Mouse (Mus musculus) heart, embryonic 16.5 days (tissue): Measurements from ENCODE around the gene Fgb. TPM values are rescaled to one million over a fixed set of nuclear protein-coding genes. Genes with fewer than 3 reads are reported as not detected.

Source experiments
- ATAC-seq: fragments of 200-750 bp; cut with Nextera tagmentation; replicated peaks from 2 replicates; pipeline ENCODE4 v1.8.0; 2017; ENCODE audit warnings: moderate number of reproducible peaks; ENCODE audit not compliant: insufficient read depth, low FRiP score; ENCODE audit errors: extremely low read depth
- H3K27ac ChIP-seq: fragments of 300-500 bp; sonication (generic); 2 replicates; pipeline ENCODE4 v1.5.1; 2014; ENCODE audit warnings: mild to moderate bottlenecking, low read length, control low read depth, moderate library complexity
- H3K27me3 ChIP-seq: fragments of 300-500 bp; sonication (generic); 2 replicates; pipeline ENCODE4 v1.6.1; 2014; ENCODE audit warnings: low read length, mixed read lengths; ENCODE audit not compliant: control insufficient read depth, insufficient read depth
- H3K36me3 ChIP-seq: fragments of 300-500 bp; sonication (generic); 2 replicates; pipeline ENCODE4 v1.6.1; 2014; ENCODE audit not compliant: control insufficient read depth, insufficient read depth
- H3K4me1 ChIP-seq: fragments of 300-500 bp; sonication (generic); 2 replicates; pipeline ENCODE4 v1.6.1; 2014; ENCODE audit warnings: low read length, mixed read lengths; ENCODE audit not compliant: control insufficient read depth, insufficient read depth
- H3K4me2 ChIP-seq: fragments of 300-500 bp; sonication (generic); 2 replicates; pipeline ENCODE4 v1.6.1; 2014; ENCODE audit warnings: low read depth, mild to moderate bottlenecking, control low read depth, low read length
- H3K4me3 ChIP-seq: fragments of 300-500 bp; sonication (generic); 2 replicates; pipeline ENCODE4 v1.5.1; 2014; ENCODE audit warnings: mild to moderate bottlenecking, control low read depth, low read length
- H3K9ac ChIP-seq: fragments of 300-500 bp; sonication (generic); 2 replicates; pipeline ENCODE4 v1.6.1; 2014; ENCODE audit warnings: low read length, control low read depth
- H3K9me3 ChIP-seq: fragments of 300-500 bp; sonication (generic); replicated peaks from 2 replicates; pipeline ENCODE4 v1.6.1; 2016; ENCODE audit warnings: low read length; ENCODE audit not compliant: control insufficient read depth
- WGBS: fragments of 180-500 bp; shearing (Covaris S2); extraction: QIAGEN DNeasy Blood & Tissue Kit; methylation state at CpG from one replicate; pipeline ENCODE4 v1.1.7; 2014; 5-methylcytosine and 5-hydroxymethylcytosine counted together
- polyA plus RNA-seq: library from polyadenylated mRNA; unstranded; fragments of >200 nt; fragmentation: Nextera tagmentation; extraction: Ambion mirVana; gene quantifications from 2 replicates; pipeline ENCODE4 v1.2.1, GENCODE M21; 2015

Gene Fgb
- polyA plus RNA-seq, 1 experiment from 2014 or later: 0.34 TPM

DNA sequence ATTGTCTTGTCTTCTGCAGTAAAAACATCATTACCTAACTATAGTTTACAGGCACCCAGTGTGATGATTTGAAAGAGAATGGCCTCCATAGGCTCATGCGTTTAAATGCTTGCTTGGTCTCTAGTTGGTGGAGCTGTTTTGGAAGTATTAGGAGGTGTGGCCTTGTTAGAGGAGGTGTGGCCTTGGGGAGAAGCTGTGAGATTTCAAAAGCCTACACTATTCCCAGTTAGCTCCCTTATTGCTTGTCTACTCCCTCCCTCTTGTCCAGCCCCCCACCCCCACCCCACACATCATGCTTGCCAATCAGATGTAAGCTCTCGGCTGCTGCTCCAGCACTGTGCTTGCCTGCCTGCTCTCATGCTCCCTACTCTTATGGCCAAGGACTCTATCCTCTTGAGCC is 7.4 kb upstream of the Fgb start:
- 93% methylated on average over 2 of the region's 2 CpGs for WGBS
- Histone ChIP-seq H3K27ac (no peak overlapping the region), H3K36me3 (peaks cover 36% of the 10 kb centered on the region), H3K27me3 (no peaks in the 10 kb centered on the region), H3K9me3 (no peaks in the 10 kb centered on the region), H3K9ac (no peak overlapping the region), H3K4me3 (no peak overlapping the region), H3K4me1 (peaks cover 9% of the 10 kb centered on the region), H3K4me2 (no peak overlapping the region)
- no peak for ATAC-seq

DNA sequence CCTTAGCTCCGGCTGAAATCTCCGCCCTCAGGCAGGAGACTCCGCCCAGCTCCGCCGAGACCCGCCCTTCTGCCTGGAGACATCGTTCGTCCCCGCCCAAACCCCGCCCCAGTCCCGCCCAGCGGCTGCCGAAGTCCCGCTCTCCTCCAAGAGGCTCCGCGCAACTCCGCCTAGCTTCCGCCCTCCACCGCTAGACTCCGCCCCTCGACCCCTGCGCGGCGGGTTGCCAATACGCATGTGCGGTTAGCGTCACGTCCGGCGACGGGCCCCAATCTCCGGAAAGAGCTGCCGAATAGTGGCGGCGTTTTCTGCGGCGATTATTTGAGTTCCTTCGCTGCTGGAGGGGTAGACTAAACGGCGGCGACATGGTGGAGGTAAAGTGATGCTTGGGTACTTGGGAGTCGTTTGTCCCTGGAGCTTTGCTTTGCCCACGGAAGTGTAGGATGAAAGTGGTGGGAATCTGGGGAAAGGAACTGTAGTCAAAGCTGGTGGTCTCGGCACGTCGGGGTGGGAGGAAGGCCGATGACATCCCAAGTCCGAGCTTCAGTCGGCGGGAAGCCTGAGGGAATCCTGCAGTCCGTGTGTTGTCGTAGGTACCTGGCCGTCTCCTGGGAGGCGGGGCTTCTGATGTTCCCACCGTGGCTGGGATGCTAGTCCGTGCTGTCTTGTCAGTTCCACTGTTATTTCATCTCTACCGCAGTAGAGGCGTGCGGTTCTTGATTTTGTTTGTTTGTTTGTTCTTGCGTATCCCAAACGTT is 5.8 kb upstream of the Fgb start, which contains the start of gene Plrg1:
Gene Plrg1 (plus strand): TSS at position 242 of the 758 bp plus-strand sequence.
- H3K36me3 ChIP-seq: peaks cover 22% of the 10 kb centered on the region
- peak within 1 kb of the TSS; percentile 88 for H3K4me3 ChIP-seq
- 0% methylated on average over 61 of the region's 61 CpGs for WGBS
- peak within 1 kb of the TSS; percentile 95 for H3K4me2 ChIP-seq
- no peaks in the 10 kb centered on the region for H3K27me3 ChIP-seq
- ATAC-seq: peak; percentile 100
- peak within 1 kb of the TSS; percentile 91 for H3K9ac ChIP-seq
- H3K9me3 ChIP-seq: no peaks in the 10 kb centered on the region
- H3K27ac ChIP-seq: peak within 1 kb of the TSS; percentile 73
- H3K4me1 ChIP-seq: peaks cover 9% of the 10 kb centered on the region

DNA sequence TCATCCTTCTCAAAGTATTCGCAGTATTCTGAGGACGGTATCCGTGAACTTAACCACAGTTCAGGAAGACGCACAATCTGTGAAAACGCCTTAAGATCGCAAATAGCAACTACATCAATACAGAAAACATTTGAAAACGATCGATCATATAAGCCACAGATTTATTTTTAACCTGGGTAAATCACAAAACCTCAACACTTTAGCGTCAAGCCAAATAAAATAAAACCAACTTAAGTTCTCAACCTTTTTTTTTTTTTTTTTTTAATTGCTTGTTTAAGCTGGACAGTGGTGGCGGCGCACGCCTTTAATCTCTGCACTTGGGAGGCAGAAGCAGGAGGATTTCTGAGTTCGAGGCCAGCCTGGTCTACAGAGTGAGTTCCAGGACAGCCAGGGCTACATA is 5.1 kb upstream of the Fgb start:
- Histone ChIP-seq H3K27me3 (no peaks in the 10 kb centered on the region), H3K4me2 (peak overlapping the region; percentile 55), H3K9me3 (no peaks in the 10 kb centered on the region), H3K27ac (no peak overlapping the region), H3K9ac (no peak overlapping the region), H3K4me1 (peaks cover 9% of the 10 kb centered on the region), H3K4me3 (peak overlapping the region; percentile 47), H3K36me3 (peaks cover 16% of the 10 kb centered on the region)
- ATAC-seq: no peak
- 22% methylated on average over 13 of the region's 13 CpGs for WGBS

- WGBS: 24% methylated on average over 10 of the region's 10 CpGs
- no peak for ATAC-seq
- no peak overlapping the region for H3K4me2 ChIP-seq
- no peaks in the 10 kb centered on the region for H3K27me3 ChIP-seq
- H3K36me3 ChIP-seq: peaks cover 7% of the 10 kb centered on the region
- no peak overlapping the region for H3K27ac ChIP-seq
- no peak overlapping the region for H3K9ac ChIP-seq
- peaks cover 9% of the 10 kb centered on the region for H3K4me1 ChIP-seq
- H3K4me3 ChIP-seq: no peak overlapping the region
- H3K9me3 ChIP-seq: no peaks in the 10 kb centered on the region
Observed at GRCm38 (mm10) chr3:83053758-83054157, 4.1 kb upstream of the Fgb start.

DNA sequence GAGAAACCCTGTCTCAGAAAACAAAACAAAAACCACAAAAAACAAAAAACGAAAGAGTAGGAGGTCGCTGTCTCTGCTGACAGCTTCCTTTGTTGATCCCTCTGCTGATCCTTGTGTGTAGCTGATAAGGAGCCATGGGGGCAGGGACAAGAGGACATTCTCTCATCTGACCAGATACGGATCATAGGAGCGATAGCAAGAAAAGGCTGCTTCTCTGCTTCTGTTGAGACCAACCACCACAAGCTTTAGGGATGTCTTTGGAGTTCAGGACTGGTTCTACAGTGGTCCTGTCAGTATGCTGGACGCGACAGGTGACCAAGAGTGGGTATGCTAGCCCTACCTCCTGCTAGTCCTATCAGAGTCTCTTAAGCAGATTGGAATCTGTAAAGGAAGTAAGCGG is 3.5 kb upstream of the Fgb start:
- no peaks in the 10 kb centered on the region for H3K9me3 ChIP-seq
- no peak for ATAC-seq
- H3K4me1 ChIP-seq: peaks cover 9% of the 10 kb centered on the region
- H3K36me3 ChIP-seq: 0 out of 2 replicates have a peak, but pooled peaks cover 4% of the 10 kb centered on the region
- WGBS: 80% methylated on average over 7 of the region's 7 CpGs
- H3K27ac ChIP-seq: no peak overlapping the region
- no peak overlapping the region for H3K4me3 ChIP-seq
- H3K4me2 ChIP-seq: no peak overlapping the region
- H3K9ac ChIP-seq: no peak overlapping the region
- H3K27me3 ChIP-seq: no peaks in the 10 kb centered on the region

GRCm38 (mm10) chr3:83052102-83052501 is 2.4 kb upstream of the Fgb start:
- H3K36me3 ChIP-seq: 0 out of 2 replicates have a peak, but pooled peaks cover 3% of the 10 kb centered on the region
- H3K9me3 ChIP-seq: no peaks in the 10 kb centered on the region
- no peak for ATAC-seq
- no peak overlapping the region for H3K27ac ChIP-seq
- peaks cover 9% of the 10 kb centered on the region for H3K4me1 ChIP-seq
- no peak overlapping the region for H3K9ac ChIP-seq
- no peaks in the 10 kb centered on the region for H3K27me3 ChIP-seq
- no peak overlapping the region for H3K4me2 ChIP-seq
- WGBS: 73% methylated on average over 5 of the region's 5 CpGs
- H3K4me3 ChIP-seq: no peak overlapping the region

- no peak for ATAC-seq
Observed at GRCm38 (mm10) chr3:83050661-83051060, 998 bp upstream of the Fgb start.

DNA sequence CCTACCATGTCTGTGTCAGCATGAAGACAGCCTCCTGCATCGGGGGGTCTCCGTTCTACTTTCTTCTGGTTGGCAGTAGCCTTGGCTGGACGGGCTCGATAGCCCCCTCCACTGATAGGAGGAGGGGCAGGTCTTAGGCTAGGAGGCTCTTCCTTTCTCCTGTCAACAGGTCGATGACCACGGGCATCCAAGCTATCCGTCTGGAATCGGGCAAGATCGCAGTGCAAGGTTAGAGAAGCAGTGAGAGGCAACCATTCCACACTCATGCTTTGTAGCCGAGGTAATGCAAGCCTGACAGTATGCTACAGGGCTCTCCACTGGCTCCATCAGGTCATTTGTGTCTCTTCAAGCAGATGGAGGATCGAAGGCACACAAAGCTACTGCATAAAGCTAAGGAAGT is 3.0 kb downstream of the Fgb start:
- Histone ChIP-seq H3K27me3 (no peaks in the 10 kb centered on the region), H3K9ac (no peak overlapping the region), H3K4me1 (no peaks in the 10 kb centered on the region), H3K36me3 (no peaks in the 10 kb centered on the region), H3K4me2 (no peak overlapping the region), H3K9me3 (no peaks in the 10 kb centered on the region), H3K27ac (no peak overlapping the region), H3K4me3 (no peak overlapping the region)
- no peak for ATAC-seq
- 71% methylated on average over 11 of the region's 11 CpGs for WGBS

More at GRCm38 (mm10) chr3:83050661-83051060, 998 bp upstream of the Fgb start:
- H3K9ac ChIP-seq: no peak overlapping the region
- H3K27me3 ChIP-seq: no peaks in the 10 kb centered on the region
- H3K4me2 ChIP-seq: no peak overlapping the region
- no peaks in the 10 kb centered on the region for H3K9me3 ChIP-seq
- no peaks in the 10 kb centered on the region for H3K4me1 ChIP-seq
- H3K27ac ChIP-seq: no peak overlapping the region
- 63% methylated on average over 5 of the region's 5 CpGs for WGBS
- no peak overlapping the region for H3K4me3 ChIP-seq
- no peaks in the 10 kb centered on the region for H3K36me3 ChIP-seq

DNA sequence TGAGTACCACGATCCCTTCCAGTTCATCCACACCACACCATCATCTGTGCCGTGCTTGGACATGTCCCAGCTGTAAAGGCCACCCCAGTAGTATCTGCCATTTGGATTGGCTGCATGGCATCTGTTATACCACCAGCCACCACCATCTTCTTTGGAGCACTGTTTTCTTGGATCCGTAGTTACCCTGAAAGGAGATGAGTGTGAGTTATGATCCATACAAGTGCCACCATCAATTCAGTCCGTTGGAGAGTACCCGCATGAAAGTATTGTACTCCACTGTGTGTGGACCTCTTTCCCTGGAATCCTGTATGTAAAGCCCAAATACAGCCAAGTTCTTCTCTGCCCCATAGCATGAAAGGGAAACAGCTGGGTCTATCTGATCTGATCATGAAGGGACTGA is 7.2 kb downstream of the Fgb start:
- WGBS: 88% methylated on average over 5 of the region's 5 CpGs
- Histone ChIP-seq H3K4me3 (no peak overlapping the region), H3K27ac (no peak overlapping the region), H3K27me3 (no peaks in the 10 kb centered on the region), H3K4me2 (no peak overlapping the region), H3K9me3 (no peaks in the 10 kb centered on the region), H3K36me3 (no peaks in the 10 kb centered on the region), H3K4me1 (no peaks in the 10 kb centered on the region), H3K9ac (no peak overlapping the region)
- ATAC-seq: no peak
